Mouse (Mus musculus) gastrocnemius, adult 18-20 months (tissue): ENCODE measurements around the gene Mef2b. TPM values are rescaled to one million over a fixed set of nuclear protein-coding genes. Genes with fewer than 3 reads are reported as not detected.
"Not testable (repeated sequence)": the region's sequence is repeated elsewhere in the genome, so short reads cannot be mapped to it uniquely, and the experiment has no call there.

Experiments
- DNase-seq: peaks from one replicate; pipeline ENCODE4 v3.0.0; 2021; ENCODE audit warnings: low spot score
- total RNA-seq, 2 experiments: library from RNA; stranded (reverse); gene quantifications; 2 replicates each; pipeline ENCODE4 v1.2.3; 2021

Mef2b gene
- total RNA-seq, 2 experiments from 2014 or later = 0.23 to 0.28 TPM

- DNase-seq = no peak
Measured at GRCm38 (mm10) chr8:70178231-70178630, 38.7 kb downstream of the Mef2b start.

GRCm38 (mm10) chr8:70179082-70179481, 39.6 kb downstream of the Mef2b start:
- DNase-seq = no peak

GRCm38 (mm10) chr8:70181212-70181902, 41.8 kb downstream of the Mef2b start:
- DNase-seq = no peak

- no peak for DNase-seq
Measured at GRCm38 (mm10) chr8:70181903-70182252, 42.4 kb downstream of the Mef2b start.

GRCm38 (mm10) chr8:70183194-70183593, 43.7 kb downstream of the Mef2b start:
- no peak for DNase-seq

GRCm38 (mm10) chr8:70188707-70189106, 49.2 kb downstream of the Mef2b start:
- DNase-seq = no peak

- no peak for DNase-seq
Measured at GRCm38 (mm10) chr8:70193238-70193637, 53.7 kb downstream of the Mef2b start.

GRCm38 (mm10) chr8:70194191-70194590, 54.7 kb downstream of the Mef2b start:
- no peak for DNase-seq

GRCm38 (mm10) chr8:70195762-70196161, 56.3 kb downstream of the Mef2b start:
- DNase-seq = no peak

GRCm38 (mm10) chr8:70197603-70198002, 58.1 kb downstream of the Mef2b start:
- DNase-seq = no peak

GRCm38 (mm10) chr8:70200098-70200681, 60.7 kb downstream of the Mef2b start:
- DNase-seq = peak; percentile 33

- DNase-seq = no peak
Measured at GRCm38 (mm10) chr8:70201417-70201816, 61.9 kb downstream of the Mef2b start.

- DNase-seq = no peak
Measured at GRCm38 (mm10) chr8:70203072-70203471, 63.6 kb downstream of the Mef2b start.

- no peak for DNase-seq
Measured at GRCm38 (mm10) chr8:70204757-70205156, 65.2 kb downstream of the Mef2b start.

- DNase-seq = no peak
Measured at GRCm38 (mm10) chr8:70208130-70208529, 68.6 kb downstream of the Mef2b start.

GRCm38 (mm10) chr8:70210538-70210937, 71.0 kb downstream of the Mef2b start:
- DNase-seq = no peak

- no peak for DNase-seq
Measured at GRCm38 (mm10) chr8:70211275-70211674, 71.8 kb downstream of the Mef2b start.

GRCm38 (mm10) chr8:70211726-70212111, 72.2 kb downstream of the Mef2b start:
- peak; percentile 44 for DNase-seq

GRCm38 (mm10) chr8:70212112-70213055, 72.9 kb downstream of the Mef2b start, which contains the start of gene Slc25a42:
Gene Slc25a42, minus strand, starts transcription at chr8:70212305.
- peak; percentile 99 for DNase-seq

- no peak for DNase-seq
Measured at GRCm38 (mm10) chr8:70214411-70214810, 74.9 kb downstream of the Mef2b start.

- no peak for DNase-seq
Measured at GRCm38 (mm10) chr8:70215092-70215491, 75.6 kb downstream of the Mef2b start.

- DNase-seq = not testable (repeated sequence)
Measured at GRCm38 (mm10) chr8:70216161-70216560, 76.7 kb downstream of the Mef2b start.
